Mouse (Mus musculus) olfactory bulb, adult 2 months (tissue): Measurements from ENCODE around the gene Cyp4f39. TPM values are rescaled to one million over a fixed set of nuclear protein-coding genes. Genes with fewer than 3 reads are reported as not detected.

Experiments
- H3K27ac ChIP-seq: fragments of 200-500 bp; 2 replicates; pipeline ENCODE4 v1.5.1; 2012; ENCODE audit warnings: low read depth, low read length; ENCODE audit not compliant: insufficient read depth
- H3K4me1 ChIP-seq: fragments of 200-500 bp; 2 replicates; pipeline ENCODE4 v1.6.1; 2012; ENCODE audit warnings: low read length; ENCODE audit not compliant: control insufficient read depth, insufficient read depth
- H3K4me3 ChIP-seq: fragments of 200-500 bp; 2 replicates; pipeline ENCODE4 v1.5.1; 2012; ENCODE audit warnings: mild to moderate bottlenecking, low read depth, low read length, moderate library complexity; ENCODE audit not compliant: insufficient read depth
- CTCF ChIP-seq: fragments of 200-500 bp; IDR thresholded peaks from 2 replicates; pipeline ENCODE4 v1.5.1; 2012; ENCODE audit warnings: low read depth, mild to moderate bottlenecking, low read length, moderate library complexity; ENCODE audit not compliant: insufficient read depth
- POLR2A ChIP-seq: fragments of 200-500 bp; IDR thresholded peaks from 2 replicates; pipeline ENCODE4 v1.6.1; 2012; ENCODE audit warnings: mild to moderate bottlenecking, low read depth, low read length, moderate library complexity; ENCODE audit not compliant: insufficient read depth
- WGBS: fragments of 180-500 bp; shearing (Covaris S2); methylation state at CpG from one replicate; pipeline ENCODE4 v1.1.7; 2018; 5-methylcytosine and 5-hydroxymethylcytosine counted together
- polyA plus RNA-seq: library from polyadenylated mRNA; stranded (reverse); fragments of >200 nt; gene quantifications from 2 replicates; pipeline ENCODE4 v1.2.4, GENCODE M21; 2012; ENCODE audit warnings: low replicate concordance; ENCODE audit not compliant: missing spikeins, insufficient read depth, insufficient read length

The Cyp4f39 gene
- polyA plus RNA-seq, 1 experiment = not detected

GRCm38 (mm10) chr17:32454188-32454587 is 1.7 kb downstream of the Cyp4f39 start:
- no peak overlapping the region for H3K4me3 ChIP-seq
- TF ChIP-seq CTCF = no peak
- no peak for TF ChIP-seq POLR2A
- WGBS = 58% methylated on average over 4 of the region's 4 CpGs
- no peak overlapping the region for H3K27ac ChIP-seq
- peaks cover 5% of the 10 kb centered on the region for H3K4me1 ChIP-seq

GRCm38 (mm10) chr17:32454997-32455396 is 2.5 kb downstream of the Cyp4f39 start:
- 56% methylated on average over 2 of the region's 2 CpGs for WGBS
- TF ChIP-seq POLR2A = no peak
- TF ChIP-seq CTCF = no peak

DNA sequence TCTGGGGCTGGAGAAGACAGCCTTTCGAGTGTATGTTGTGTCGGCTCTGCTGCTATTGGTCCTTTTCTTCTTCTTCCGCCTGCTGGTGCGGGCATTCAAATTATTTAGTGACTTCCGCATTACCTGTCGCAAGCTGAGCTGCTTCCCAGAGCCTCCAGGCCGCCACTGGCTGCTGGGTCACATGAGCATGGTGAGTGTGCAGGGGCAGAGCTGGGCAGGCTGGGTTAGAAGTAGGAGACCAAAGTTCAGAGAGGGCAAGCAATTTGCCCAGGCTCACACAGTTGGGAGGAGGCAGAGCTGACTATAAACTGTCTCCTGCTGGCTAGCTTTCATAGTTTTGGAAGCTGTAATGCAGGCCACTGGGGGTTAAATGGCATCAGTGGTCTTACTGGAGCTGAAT is 16.0 kb downstream of the Cyp4f39 start:
- Histone ChIP-seq H3K4me1 (no peaks in the 10 kb centered on the region), H3K27ac (no peak overlapping the region), H3K4me3 (no peak overlapping the region)
- TF ChIP-seq CTCF (no peak), POLR2A (no peak)
- WGBS = 66% methylated on average over 7 of the region's 7 CpGs

More at GRCm38 (mm10) chr17:32454997-32455396, 2.5 kb downstream of the Cyp4f39 start:
- no peak overlapping the region for H3K4me3 ChIP-seq
- H3K27ac ChIP-seq = no peak overlapping the region
- H3K4me1 ChIP-seq = peaks cover 5% of the 10 kb centered on the region

DNA sequence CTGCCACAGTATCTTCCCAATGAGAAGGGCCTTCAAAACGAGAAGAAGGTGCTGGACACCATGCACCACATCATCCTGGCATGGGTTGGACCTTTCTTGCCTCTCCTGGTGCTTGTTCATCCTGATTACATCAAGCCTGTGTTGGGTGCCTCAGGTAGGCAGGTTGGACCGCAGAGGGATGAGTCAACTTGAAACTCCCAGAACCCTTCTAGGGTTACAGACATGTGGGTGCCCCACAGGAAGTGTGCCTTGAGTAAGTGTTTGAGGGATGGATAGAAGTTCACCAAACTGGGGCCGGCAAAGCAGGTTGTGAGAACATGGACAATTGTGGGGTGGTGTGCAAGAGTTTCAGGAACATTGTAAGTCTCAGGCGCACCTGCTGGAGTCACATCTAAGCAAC is 18.3 kb downstream of the Cyp4f39 start:
- Histone ChIP-seq H3K4me3 (no peak overlapping the region), H3K4me1 (no peaks in the 10 kb centered on the region), H3K27ac (no peak overlapping the region)
- TF ChIP-seq POLR2A (no peak), CTCF (no peak)
- WGBS = 85% methylated on average over 4 of the region's 4 CpGs

DNA sequence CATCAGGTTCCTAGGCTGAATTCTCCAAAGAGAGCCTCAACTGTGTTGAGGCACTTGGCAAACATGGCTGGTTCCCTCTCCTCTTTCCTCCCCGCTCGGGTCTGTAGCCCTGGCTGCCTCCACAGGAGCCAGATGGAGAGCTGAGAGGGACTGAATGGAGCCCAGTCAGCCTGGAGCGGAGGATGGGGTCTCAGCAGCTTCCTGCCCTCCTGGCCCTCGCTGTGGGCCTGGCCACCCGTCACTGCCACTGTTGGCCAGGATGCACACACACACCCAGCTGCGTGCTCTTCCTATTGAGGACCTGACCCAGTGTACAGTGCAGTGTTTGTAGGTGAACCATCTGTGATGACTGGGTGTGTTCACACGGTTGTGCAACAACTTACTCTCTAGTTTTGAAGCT is 19.7 kb downstream of the Cyp4f39 start:
- Histone ChIP-seq H3K4me3 (no peak overlapping the region), H3K4me1 (no peaks in the 10 kb centered on the region), H3K27ac (no peak overlapping the region)
- 60% methylated on average over 7 of the region's 7 CpGs for WGBS
- TF ChIP-seq POLR2A = no peak
- TF ChIP-seq CTCF = no peak

- 87% methylated on average over 5 of the region's 5 CpGs for WGBS
- TF ChIP-seq CTCF (no peak), POLR2A (no peak)
Observed at GRCm38 (mm10) chr17:32474954-32475560, 22.5 kb downstream of the Cyp4f39 start.

DNA sequence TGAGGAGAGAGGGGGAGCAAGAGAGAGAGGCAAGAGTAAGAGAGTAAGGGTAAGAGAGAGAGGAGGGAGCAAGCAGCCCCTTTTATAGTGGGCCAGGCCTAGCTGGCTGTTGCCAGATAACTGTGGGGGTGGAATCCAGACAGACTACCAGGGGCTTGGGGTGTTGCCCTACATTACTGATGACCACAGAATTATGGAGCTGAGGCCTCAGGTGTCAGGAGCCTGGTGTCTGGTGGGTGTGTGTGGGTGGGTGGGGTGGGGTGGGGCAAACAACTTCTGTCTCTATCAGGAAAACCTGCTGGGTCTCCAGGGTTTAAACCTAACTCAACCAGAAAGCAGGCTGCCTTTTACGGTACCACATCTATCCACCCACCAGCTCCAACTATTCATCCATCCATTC is 24.7 kb downstream of the Cyp4f39 start:
- TF ChIP-seq CTCF (no peak), POLR2A (no peak)
- Histone ChIP-seq H3K4me3 (no peak overlapping the region), H3K4me1 (no peaks in the 10 kb centered on the region), H3K27ac (no peak overlapping the region)
- 100% methylated on average over 1 of the region's 1 CpGs for WGBS

More at GRCm38 (mm10) chr17:32474954-32475560, 22.5 kb downstream of the Cyp4f39 start:
- no peaks in the 10 kb centered on the region for H3K4me1 ChIP-seq
- no peak overlapping the region for H3K4me3 ChIP-seq
- no peak overlapping the region for H3K27ac ChIP-seq

- 43% methylated on average over 2 of the region's 2 CpGs for WGBS
- no peak overlapping the region for H3K4me3 ChIP-seq
- TF ChIP-seq POLR2A = no peak
- TF ChIP-seq CTCF = no peak
- peaks cover 3% of the 10 kb centered on the region; the same call in 1 of the 2 replicates for H3K4me1 ChIP-seq
- no peak overlapping the region for H3K27ac ChIP-seq
Observed at GRCm38 (mm10) chr17:32478727-32479126, 26.2 kb downstream of the Cyp4f39 start.

- 21% methylated on average over 8 of the region's 8 CpGs for WGBS
- Histone ChIP-seq H3K4me1 (peaks cover 3% of the 10 kb centered on the region; the same call in 1 of the 2 replicates), H3K4me3 (no peak overlapping the region), H3K27ac (no peak overlapping the region)
- TF ChIP-seq CTCF = no peak
- TF ChIP-seq POLR2A = no peak
Observed at GRCm38 (mm10) chr17:32479554-32480506, 27.3 kb downstream of the Cyp4f39 start.

GRCm38 (mm10) chr17:32481766-32482165 is 29.2 kb downstream of the Cyp4f39 start:
- peaks cover 3% of the 10 kb centered on the region; the same call in 1 of the 2 replicates for H3K4me1 ChIP-seq
- TF ChIP-seq POLR2A (no peak), CTCF (no peak)
- no peak overlapping the region for H3K27ac ChIP-seq
- no peak overlapping the region for H3K4me3 ChIP-seq
- 89% methylated on average over 14 of the region's 14 CpGs for WGBS
